Mouse (Mus musculus) heart, postnatal 25 days (tissue): Measurements from ENCODE around the gene Pkd1l2. TPM values are rescaled to one million over a fixed set of nuclear protein-coding genes. Genes with fewer than 3 reads are reported as not detected.

ENCODE experiments used
- DNase-seq: peaks from one replicate; pipeline ENCODE4 v3.0.0; 2022; ENCODE audit warnings: low spot score
- intact Hi-C: fragments of 180-260 bp; cut with DNase I; formaldehyde crosslinking; loops from one replicate; pipeline ENCODE4 v1.15.1; 2025
- total RNA-seq, 2 experiments: library from RNA; stranded (reverse); gene quantifications; 2 replicates each; pipeline ENCODE4 v1.2.3; 2021

The Pkd1l2 gene
- not detected for total RNA-seq

DNA sequence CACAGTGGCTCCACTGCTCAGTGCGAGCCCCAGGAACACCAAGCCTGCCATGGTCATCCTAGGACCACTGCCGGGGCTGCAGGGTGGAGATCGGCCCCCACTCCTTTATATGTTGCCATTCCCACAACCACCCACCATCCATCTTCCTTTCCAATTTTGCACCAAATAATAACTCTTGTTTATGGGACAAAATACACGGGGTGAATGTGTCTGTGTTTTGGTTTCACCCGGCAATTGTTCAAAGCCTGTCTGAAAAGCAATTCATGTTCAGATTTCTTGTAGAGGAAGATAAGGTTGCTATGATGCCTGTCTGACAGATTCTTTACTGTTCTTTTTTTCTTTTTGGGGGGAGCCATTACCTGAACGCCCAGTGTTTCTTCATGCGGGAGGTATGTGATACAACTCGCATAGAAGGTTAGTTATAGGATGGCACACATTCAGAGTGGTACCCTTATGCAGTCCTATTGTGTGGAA, at the start of gene Pkd1l2:
Gene Pkd1l2, minus strand, starts transcription at position 51 of the 474 bp plus-strand sequence.
- intact Hi-C loops, result no loop called here

DNA sequence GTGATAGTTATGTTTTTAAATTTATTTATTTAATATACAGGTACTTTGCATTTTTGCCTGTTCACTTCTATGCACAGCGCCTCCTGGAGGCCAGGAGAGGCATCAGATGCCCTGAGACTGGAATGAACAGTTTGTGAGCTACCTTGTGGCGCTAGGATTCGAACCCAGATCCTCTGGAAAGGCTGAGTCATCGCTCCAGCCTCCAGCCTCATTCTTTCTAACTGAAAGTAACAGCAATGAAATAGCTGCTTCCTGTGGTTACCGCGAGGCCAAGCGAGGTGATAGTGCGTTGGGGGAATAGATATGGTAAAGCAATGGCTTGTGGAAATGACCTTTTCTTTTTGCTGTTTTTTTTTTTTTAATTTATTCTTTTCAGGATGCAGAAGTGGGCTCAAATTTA, 44.8 kb upstream of the Pkd1l2 start:
- intact Hi-C loops, result no loop called here
- no peak for DNase-seq

More for the DNA sequence above, at the start of gene Pkd1l2:
- no peak for DNase-seq

DNA sequence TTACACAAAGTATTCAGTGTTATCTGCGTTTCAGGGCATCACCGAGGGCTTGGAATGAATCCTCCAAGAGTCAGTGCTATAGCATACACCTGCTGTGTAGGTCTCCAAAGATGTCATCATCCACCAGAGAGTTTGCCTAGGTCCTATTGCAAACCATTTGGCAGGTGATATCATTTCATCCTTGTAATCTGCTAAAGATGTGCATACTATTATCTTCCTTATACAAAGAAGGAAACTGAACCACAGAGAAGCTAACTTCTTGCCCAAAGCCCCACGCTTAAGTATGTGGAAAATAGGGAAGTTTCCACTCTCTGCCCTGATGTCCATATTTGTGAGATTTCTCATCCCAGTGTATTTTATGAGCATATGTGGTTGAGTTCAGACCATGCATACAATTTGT, 44.2 kb upstream of the Pkd1l2 start:
- DNase-seq, result no peak
- intact Hi-C loops, result no loop called here

GRCm38 (mm10) chr8:117125854-117126253, 43.6 kb upstream of the Pkd1l2 start:
- intact Hi-C loops, result no loop called here
- no peak for DNase-seq

DNA sequence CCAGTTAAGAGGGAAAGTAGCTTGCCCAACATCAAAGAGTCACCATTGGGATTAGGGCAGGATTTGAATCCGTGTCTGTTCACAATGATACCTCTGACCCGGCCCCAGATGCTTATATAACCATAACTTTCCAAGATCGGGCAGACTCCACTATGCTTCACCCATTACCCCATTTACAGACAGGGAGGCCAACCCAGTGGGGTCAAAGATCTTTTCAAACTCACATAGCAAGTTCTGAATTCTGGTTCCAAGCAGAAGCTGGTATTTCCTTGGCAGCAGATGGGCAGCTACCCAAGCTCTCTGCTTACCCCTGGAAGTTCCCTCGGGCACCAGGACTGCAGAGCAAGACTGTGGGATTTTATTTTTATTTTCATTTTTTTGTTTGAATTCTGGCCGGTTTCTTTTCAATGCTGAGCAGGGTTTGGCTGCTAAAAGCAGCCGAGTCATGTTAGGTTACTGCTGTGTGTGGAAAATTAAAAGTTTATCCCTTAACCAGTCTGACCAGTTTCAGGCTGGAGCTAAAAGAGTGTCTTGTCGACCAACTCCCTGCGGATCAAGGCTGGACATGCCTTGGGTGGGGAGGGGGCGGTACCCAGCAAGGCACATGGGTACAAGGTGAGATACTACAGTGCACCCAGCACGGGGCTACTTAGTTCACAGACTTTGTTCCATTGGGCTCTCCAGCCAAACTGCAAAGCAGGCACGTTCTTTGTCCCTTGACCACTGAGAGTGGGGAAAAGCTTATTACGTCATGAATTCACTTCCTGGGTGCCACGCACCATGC, 41.8 kb upstream of the Pkd1l2 start:
- intact Hi-C loops, result no loop called here
- no peak for DNase-seq

DNA sequence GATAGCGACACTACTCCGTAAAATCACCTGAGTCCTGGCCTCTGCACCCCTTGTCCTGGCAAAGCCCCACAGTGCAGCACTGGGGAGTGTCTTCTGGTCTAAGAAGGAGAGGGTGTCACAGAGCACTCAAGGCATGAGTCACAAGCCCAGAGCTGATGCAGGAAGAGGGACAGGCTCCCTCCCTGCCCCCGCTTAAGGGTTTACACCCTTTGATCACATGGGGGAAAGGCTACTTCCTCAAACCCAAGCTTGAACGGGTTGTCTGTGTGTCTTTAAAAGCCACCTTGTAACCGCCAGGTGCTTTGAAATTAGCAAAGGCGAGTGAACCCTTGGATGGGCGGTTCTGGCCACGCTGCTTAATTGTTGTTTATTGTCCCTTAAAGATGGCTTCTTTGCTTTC, 39.0 kb upstream of the Pkd1l2 start:
- no peak for DNase-seq
- intact Hi-C loops, result no loop called here

GRCm38 (mm10) chr8:117118409-117118808, 36.2 kb upstream of the Pkd1l2 start:
- DNase-seq, result no peak
- intact Hi-C loops, result no loop called here

DNA sequence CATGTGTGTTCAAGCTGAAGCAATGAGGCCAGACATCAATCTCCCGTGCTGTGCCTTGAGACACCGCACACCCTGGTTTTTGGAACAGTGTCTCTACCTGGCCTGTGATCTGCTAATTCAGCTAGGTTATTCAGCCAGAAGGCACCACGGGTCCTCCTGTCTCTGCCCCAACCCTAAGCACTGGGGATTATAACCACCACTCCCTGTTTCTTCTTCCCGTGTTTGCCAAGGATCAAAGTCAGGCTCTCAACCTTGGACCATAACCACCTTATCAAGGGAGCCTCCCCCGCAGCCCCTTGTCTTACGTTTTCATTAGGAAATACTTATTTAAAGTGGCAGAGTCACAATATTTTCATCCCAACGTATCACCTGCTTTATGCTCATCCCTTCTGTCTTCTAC, 34.3 kb upstream of the Pkd1l2 start:
- intact Hi-C loops, result no loop called here
- no peak for DNase-seq

GRCm38 (mm10) chr8:117115676-117116446, 33.6 kb upstream of the Pkd1l2 start:
- no peak for DNase-seq
- intact Hi-C loops, result no loop called here

DNA sequence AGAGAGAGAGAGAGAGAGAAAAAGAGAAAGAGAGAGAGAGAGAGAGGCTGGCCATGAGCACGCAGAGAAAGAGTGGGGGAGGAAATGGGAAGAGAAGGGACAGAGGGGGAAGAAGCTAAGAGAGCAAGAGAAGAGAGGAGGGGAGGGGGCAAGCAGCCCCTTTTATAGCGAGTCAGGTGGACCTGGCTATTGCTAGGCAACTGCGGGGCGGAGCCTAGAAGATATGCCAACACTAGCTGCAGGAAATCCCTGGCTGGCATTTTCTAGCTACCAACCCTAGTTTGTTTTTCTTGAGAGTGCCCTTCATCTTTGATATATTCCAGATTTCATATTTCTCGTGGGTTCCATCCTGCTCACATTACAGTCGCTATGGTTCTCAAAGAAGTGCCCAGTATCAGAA, 32.8 kb upstream of the Pkd1l2 start:
- DNase-seq, result no peak
- intact Hi-C loops, result no loop called here

- intact Hi-C loops, result loop anchor here (5.0 kb wide), 1 partner anchor 85 kb away; no protein-coding TSS in a partner anchor
- DNase-seq, result no peak
Measured at GRCm38 (mm10) chr8:117112261-117112660, 30.0 kb upstream of the Pkd1l2 start.

DNA sequence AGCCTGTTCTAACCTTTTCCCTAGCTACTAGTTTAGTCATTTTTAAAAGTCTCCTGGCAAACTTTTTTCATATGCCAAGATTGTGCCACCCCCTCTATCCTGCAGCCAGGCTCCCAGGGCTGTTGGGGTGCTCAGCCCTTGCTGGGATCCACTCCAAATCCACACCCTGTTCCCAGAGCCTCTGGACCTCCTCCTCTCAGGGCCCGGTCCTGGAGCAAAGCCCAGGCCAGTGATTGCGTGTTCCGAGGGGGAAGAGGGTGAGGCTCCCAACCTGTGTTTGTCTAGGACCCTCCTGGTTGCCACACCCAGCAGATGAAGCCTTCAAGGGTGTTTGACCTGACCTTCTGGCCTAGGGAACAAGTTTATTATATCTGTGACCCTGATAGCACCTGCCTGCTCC, 29.4 kb upstream of the Pkd1l2 start:
- intact Hi-C loops, result loop anchor here (5.0 kb wide), 1 partner anchor 86 kb away; no protein-coding TSS in a partner anchor
- DNase-seq, result peak; percentile 41

- intact Hi-C loops, result loop anchor here (5.0 to 10.0 kb wide), 2 partner anchors 87 to 275 kb away; no protein-coding TSS in a partner anchor
- peak; percentile 11 for DNase-seq
Measured at GRCm38 (mm10) chr8:117109801-117110390, 27.6 kb upstream of the Pkd1l2 start.

DNA sequence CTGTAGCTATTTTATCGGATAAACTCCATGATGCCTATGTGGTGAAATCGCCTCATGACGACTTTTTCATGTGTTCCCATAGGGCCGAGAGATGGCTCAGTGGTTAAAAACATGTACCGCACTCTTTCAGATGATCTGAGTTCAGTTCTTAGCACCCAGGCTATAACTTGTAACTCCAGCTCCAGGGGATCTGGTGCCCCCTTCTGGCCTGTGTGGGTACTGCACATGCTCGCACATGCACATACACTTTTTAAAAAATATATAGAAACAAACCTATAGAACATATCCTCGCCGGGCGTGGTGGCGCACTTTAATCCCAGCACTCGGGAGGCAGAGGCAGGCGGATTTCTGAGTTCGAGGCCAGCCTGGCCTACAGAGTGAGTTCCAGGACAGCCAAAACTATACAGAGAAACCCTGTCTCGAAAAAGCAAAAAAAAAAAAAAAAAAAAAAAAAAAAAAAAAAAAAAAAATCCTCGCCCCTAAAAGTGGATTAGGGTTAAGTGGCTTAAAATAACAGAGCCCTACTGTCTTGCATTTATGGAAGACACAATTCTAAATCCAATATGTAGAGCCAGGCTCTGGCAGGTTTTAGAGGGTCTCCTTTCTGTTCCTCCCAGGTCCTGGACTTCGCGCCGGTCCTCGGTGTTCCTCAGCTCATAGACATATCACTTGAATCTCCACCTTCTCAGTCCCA, 26.9 kb upstream of the Pkd1l2 start:
- intact Hi-C loops, result loop anchor here (10.0 kb wide), 1 partner anchor 276 kb away; no protein-coding TSS in a partner anchor
- DNase-seq, result no peak

- DNase-seq, result peak; percentile 23
- intact Hi-C loops, result loop anchor here (1.0 to 10.0 kb wide), 2 partner anchors 277 to 368 kb away; no protein-coding TSS in a partner anchor
Measured at GRCm38 (mm10) chr8:117107533-117107932, 25.3 kb upstream of the Pkd1l2 start.

DNA sequence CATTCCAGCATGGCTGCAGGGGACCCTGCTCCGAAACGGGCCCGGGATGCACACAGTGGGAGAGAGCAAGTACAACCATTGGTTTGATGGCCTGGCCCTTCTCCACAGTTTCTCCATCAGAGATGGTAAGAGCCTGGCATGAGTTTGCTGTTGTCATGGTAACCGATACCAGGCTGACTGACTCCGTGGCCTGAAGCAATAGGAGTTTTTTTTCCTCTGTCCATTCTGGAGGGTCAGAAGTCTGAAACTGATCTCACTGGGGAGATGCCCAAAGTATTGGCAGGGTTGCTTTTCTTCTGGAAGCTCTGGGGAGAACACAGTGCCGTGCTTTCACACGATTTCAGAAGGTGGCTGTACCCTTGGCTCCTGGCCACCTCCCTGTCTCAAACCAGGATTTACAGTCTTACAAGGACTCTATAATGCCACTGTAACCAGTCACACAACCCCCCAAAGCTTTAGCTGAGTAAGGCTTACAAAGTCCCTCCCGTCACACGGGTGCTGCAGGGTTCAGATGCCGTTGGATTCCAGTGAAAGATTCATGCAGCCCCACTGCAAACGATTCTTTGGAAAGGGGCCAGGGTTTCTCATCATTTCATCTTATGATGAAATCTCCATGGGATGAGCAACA, 15.4 kb upstream of the Pkd1l2 start:
- DNase-seq, result no peak
- intact Hi-C loops, result no loop called here

DNA sequence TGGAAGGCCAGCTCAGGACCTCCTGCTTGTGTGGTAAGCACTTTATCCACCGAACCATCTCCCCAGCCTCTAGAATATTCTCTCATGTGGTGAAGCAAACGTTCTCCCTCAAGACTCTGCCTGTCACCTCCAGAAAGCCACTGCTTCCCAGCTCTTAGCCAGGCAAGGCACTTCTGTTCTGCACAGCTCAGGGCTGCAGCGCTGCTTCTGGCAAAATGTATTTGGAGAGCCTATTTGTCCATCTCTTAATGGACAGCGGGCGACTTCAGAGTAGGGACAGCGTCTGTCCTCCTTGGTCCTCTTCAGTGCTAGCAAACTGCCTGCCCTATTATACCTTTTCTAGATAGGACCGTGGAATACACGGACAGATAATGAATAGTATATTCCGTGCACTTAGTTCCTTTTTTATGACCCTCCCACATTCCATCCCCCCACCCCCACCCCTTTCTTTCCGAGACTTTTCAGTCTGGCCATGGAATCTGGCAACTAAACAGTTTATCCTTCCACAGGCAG, 14.9 kb upstream of the Pkd1l2 start:
- intact Hi-C loops, result no loop called here
- no peak for DNase-seq

GRCm38 (mm10) chr8:117095647-117096046, 13.4 kb upstream of the Pkd1l2 start, which contains the start of gene Bco1:
Gene Bco1, plus strand, starts transcription at chr8:117095854.
- no peak for DNase-seq
- intact Hi-C loops, result no loop called here

DNA sequence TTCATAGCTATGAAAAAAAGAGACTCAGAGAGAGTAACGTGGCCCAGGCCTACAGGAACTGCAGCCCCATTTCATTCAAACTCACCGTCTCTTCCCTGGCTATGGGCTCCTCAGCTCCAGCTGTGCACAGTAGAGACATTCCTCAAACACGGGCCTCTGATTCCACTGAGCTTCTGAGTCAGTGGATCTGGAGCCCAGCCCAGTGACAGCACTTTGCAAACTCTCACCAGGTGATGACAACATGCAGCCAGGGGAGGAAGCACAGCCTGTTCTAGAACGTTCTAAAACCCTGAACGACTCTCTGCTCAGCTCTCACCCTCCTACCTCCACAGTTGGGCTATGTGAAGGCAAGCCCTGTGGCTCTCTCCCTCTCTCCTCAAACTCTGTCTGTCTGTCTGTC, 11.8 kb upstream of the Pkd1l2 start:
- intact Hi-C loops, result no loop called here

More for the DNA sequence above, 11.8 kb upstream of the Pkd1l2 start:
- no peak for DNase-seq
